Mouse (Mus musculus) ovary, adult 18-20 months (tissue): ENCODE measurements around the gene Gm8180.
A peak's percentile ranks its signal among the peaks of the same experiment; 100 is the strongest.
"Not testable (repeated sequence)": the region's sequence is repeated elsewhere in the genome, so short reads cannot be mapped to it uniquely, and the experiment has no call there.

Experiments
- DNase-seq: peaks from one replicate; pipeline ENCODE4 v3.0.0; 2022; ENCODE audit warnings: low spot score, mixed read lengths

Gene Gm8180

GRCm38 (mm10) chr14:43784645-43785044, at the start of gene Gm8180:
Gene Gm8180 (minus strand): TSS chr14:43784745.
- not testable (repeated sequence) for DNase-seq

GRCm38 (mm10) chr14:43830385-43830784, 45.8 kb upstream of the Gm8180 start:
- not testable (repeated sequence) for DNase-seq

- DNase-seq, result not testable (repeated sequence)
Measured at GRCm38 (mm10) chr14:43824176-43824575, 39.6 kb upstream of the Gm8180 start.

- not testable (repeated sequence) for DNase-seq
Measured at GRCm38 (mm10) chr14:43821869-43822268, 37.3 kb upstream of the Gm8180 start.

GRCm38 (mm10) chr14:43812458-43812857, 27.9 kb upstream of the Gm8180 start:
- DNase-seq, result not testable (repeated sequence)

- DNase-seq, result not testable (repeated sequence)
Measured at GRCm38 (mm10) chr14:43808142-43808541, 23.6 kb upstream of the Gm8180 start.

GRCm38 (mm10) chr14:43804435-43804834, 19.9 kb upstream of the Gm8180 start:
- DNase-seq, result not testable (repeated sequence)

- peak; percentile 12 for DNase-seq
Measured at GRCm38 (mm10) chr14:43796905-43797470, 12.4 kb upstream of the Gm8180 start.

- DNase-seq, result no peak
Measured at GRCm38 (mm10) chr14:43796069-43796904, 11.7 kb upstream of the Gm8180 start.

GRCm38 (mm10) chr14:43793811-43794210, 9.3 kb upstream of the Gm8180 start:
- not testable (repeated sequence) for DNase-seq

- DNase-seq, result not testable (repeated sequence)
Measured at GRCm38 (mm10) chr14:43747566-43747965, 37.0 kb downstream of the Gm8180 start, which contains the start of gene Gm6526. Gene Gm6526 (plus strand): TSS chr14:43747866.
